Mouse (Mus musculus) hematopoietic stem cell, adult 5-6 weeks (primary cell): ENCODE results near the gene Rhbdl2. TPM values are rescaled to one million over a fixed set of nuclear protein-coding genes. Genes with fewer than 3 reads are reported as not detected.
A peak's percentile ranks its signal among the peaks of the same experiment; 100 is the strongest.

Experiments used
- ATAC-seq, 2 experiments: fragments of 125-278 bp in 1 of 2; replicated peaks in 1 of 2; 2 replicates each; pipeline ENCODE4 v1.8.0; 2016 to 2017; ENCODE audit warnings: inconsistent platforms in 2 of 2, mild to moderate bottlenecking in 2 of 2, moderate number of reproducible peaks in 2 of 2, low read depth in 1 of 2, moderate TSS enrichment in 1 of 2; ENCODE audit not compliant: low FRiP score in 2 of 2, poor library complexity in 2 of 2, severe bottlenecking in 2 of 2, insufficient read depth in 1 of 2, low TSS enrichment in 1 of 2
- total RNA-seq: library from RNA; stranded (forward); fragments of 172-1452, 232-1000 nt; gene quantifications from 2 replicates; pipeline ENCODE4 v1.2.3, GENCODE M21; 2017

Gene Rhbdl2
- total RNA-seq: 8.1 TPM in 1 of 2 replicates, not detected in the other

DNA sequence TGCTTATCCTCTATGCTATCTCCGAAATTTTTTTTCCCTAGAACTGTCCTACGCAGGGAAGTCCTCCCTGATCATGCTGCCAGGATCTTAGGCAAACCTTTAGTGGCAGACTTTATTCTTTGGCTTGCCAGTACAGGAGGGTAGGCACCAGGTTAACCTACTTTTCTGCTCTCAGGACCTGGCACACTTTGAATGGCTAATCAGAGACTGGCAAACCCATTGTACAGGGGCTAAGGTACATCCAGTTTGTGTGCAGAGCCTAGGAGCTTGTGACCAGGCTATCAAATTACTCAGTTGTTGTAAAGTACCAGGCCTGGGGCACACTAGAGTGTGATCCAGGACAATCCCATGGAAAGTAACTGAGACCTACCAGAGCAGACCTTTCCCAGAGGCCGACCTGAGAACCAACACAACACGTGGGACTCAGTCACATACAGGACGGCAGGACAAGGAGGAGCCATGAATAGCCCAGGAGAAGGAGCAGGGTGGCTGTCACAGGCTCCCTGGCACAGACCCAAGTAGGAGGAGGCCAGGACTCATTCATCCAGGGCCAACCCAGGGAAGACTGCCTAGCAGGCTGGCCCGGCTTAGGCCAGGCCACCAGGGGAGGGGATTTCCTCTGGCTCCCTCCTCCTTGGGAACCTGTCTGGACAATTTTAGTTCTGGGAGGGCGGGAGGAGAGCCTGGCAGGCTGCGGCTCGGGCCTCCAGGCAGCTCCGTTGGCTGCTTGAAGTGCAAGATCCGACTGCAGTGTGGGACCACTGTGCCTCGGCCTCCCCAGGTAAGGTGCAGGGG lies at the start of gene Rhbdl2:
Rhbdl2 (plus strand) TSS at position 684 of the 795 bp plus-strand sequence.
- ATAC-seq: no peak; a peak in 1 of 4 replicates

GRCm38 (mm10) chr4:123738708-123739107 lies 49.0 kb upstream of the Rhbdl2 start:
- no peak for ATAC-seq

- 0 out of 4 replicates have a peak, but pooled peaks of 1 of the 2 experiments have one; percentile 36 for ATAC-seq
Observed at GRCm38 (mm10) chr4:123742891-123743290, 44.8 kb upstream of the Rhbdl2 start.

GRCm38 (mm10) chr4:123745221-123745775 lies 42.4 kb upstream of the Rhbdl2 start:
- ATAC-seq: no peak

- ATAC-seq: no peak
Observed at GRCm38 (mm10) chr4:123748726-123749415, 38.8 kb upstream of the Rhbdl2 start.

DNA sequence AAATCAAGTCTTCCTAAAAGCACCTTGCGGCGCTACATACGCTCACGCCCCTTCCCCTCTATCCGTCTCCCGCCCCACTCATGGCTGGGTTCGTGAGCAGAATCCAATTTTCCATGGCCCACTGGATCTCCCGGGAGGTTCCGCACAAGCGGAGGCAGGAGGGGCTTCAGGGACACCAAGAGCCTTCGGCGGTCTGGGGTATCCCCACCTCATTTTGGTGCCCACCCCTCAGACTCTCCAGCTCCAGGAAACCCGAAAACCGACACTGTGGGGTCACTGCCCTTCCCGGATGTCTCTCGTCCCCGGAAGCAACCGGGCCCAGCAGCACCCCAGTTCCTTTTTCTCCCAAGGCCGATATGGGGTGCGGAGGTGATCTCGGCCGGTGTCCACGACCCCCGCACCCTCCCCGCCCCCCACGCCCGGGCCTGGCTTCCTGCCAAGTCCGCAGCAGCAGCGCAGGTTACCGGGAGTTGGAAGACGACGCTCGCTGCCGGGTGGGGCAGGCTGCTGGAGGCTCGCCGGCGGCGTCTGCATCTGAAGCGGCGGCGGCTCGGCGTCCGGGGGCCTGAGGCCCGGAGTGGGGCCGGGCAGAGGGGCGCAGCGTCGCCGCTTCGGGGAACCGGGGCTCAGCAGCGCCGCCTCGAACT lies 38.1 kb upstream of the Rhbdl2 start:
- peak in 1 of 2 experiments; percentile 23; a peak in 2 of 4 replicates for ATAC-seq

GRCm38 (mm10) chr4:123750152-123750651 lies 37.5 kb upstream of the Rhbdl2 start, which contains the start of gene Akirin1:
Gene Akirin1 (minus strand): TSS chr4:123750345.
- ATAC-seq: peak; percentile 87 to 91

- ATAC-seq: peak; percentile 31 to 58; a peak in 2 of 4 replicates
Observed at GRCm38 (mm10) chr4:123750707-123751312, 36.9 kb upstream of the Rhbdl2 start.

DNA sequence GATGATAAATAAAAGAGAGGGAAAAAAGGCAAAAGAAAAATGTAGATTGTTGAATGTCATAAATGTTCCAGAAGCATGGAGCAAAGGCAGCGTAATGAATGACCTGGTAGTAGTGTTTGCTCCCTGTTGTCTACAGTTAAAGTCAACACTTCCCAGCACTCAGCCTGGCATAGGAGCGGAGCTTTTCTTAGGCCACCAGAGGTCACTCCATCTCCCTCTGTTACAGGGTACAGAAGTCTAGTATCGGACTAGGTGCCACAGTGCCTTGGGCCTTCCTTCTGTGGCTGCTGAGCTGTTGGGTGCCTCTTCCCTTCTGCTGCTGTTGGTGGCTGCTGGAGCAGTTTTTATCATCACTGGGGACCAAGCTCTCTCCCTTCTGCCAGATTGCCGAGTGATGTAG lies 29.4 kb upstream of the Rhbdl2 start:
- ATAC-seq: peak; percentile 71 to 77; a peak in 3 of 4 replicates

DNA sequence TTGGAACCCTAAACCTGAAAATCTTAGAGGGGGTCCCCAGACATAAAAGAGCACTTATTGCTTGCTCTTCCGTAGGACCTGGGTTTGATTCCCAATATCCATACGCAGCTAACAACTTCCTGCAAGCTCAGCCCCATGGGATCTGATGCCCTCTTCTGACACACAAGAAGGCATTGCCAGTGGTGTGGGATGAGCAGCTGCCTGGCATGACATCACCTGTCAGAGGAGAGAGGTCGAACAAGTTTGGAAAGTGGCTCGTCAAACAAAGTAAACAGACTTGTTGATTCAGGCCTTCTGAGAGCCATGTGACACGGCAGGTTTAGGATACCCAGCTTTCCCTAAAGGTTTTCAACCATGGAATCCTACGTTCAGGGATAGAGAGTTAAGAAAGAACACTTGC lies 22.6 kb upstream of the Rhbdl2 start:
- no peak for ATAC-seq

GRCm38 (mm10) chr4:123767807-123768206 lies 19.9 kb upstream of the Rhbdl2 start:
- no peak for ATAC-seq

DNA sequence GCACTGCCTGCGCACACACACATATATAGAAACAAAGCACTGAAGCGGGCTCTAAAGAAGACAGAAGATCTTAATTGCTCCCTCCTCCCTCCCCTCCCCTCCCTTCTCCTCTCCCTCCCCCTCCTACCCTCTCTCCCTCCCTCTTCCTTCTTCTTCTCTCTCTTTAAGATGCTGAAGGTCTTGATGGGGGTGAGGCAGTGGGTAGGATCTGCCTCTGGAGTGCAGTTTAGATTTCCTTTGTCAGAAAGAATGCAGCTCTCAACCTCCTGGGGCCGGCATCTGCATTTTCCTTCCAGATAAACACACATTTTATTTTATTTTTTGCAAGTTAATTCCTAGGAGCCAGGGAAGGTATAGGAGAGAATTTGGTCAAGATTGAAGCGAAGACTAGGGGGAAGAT lies 19.4 kb upstream of the Rhbdl2 start:
- ATAC-seq: no peak

GRCm38 (mm10) chr4:123792666-123793065 lies 5.0 kb downstream of the Rhbdl2 start:
- ATAC-seq: no peak

DNA sequence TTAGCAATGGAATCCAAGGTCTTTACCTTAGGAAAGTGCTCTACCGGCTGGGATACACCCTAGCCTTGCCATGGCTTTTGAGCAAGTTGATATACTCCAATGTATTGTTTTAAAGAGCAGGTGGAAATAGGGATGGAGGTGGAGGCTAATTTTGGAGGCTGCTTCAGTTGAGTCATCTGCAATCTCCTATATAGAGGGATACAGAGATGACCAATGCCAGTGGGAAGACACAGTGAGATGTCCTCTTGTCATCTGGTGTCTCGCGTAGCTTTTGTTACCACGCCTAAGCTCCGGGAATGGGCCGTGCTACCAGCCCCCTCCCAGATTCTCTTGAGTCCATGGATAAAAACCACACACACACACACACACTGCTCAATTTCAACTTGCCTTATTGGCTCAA lies 5.5 kb downstream of the Rhbdl2 start:
- ATAC-seq: no peak

GRCm38 (mm10) chr4:123795057-123795456 lies 7.4 kb downstream of the Rhbdl2 start:
- no peak for ATAC-seq

- no peak for ATAC-seq
Observed at GRCm38 (mm10) chr4:123797403-123797802, 9.7 kb downstream of the Rhbdl2 start.

DNA sequence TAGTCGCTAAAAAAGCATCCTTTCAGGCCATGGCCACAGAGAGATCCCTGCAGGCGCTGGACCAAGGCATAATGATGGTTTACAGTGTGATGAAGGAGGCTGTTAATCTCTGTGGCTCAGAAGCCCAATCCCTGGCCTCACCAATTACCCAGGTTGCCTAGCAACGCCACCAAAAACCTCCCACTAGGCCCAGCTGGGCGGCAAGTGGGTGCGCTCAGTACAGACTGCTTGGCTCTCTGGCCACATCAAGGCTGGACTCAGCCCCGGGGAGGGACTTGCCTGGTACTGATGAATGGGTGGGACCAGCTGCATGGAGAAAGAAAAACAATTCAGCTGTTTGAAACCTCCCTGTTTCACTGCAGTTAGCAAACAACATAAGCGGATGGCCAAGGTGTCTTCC lies 10.2 kb downstream of the Rhbdl2 start:
- ATAC-seq: no peak
